Mouse (Mus musculus): ENCODE data around the gene Nup205. TPM values are rescaled to one million over a fixed set of nuclear protein-coding genes. Genes with fewer than 3 reads are reported as not detected.
"Not testable (repeated sequence)": the region's sequence is repeated elsewhere in the genome, so short reads cannot be mapped to it uniquely, and the experiment has no call there.

The Nup205 gene
- polyA plus RNA-seq (2015; fragmentation: Nextera tagmentation; extraction: Ambion mirVana) = 23.1 and 23.6 TPM in 2 replicates

DNA sequence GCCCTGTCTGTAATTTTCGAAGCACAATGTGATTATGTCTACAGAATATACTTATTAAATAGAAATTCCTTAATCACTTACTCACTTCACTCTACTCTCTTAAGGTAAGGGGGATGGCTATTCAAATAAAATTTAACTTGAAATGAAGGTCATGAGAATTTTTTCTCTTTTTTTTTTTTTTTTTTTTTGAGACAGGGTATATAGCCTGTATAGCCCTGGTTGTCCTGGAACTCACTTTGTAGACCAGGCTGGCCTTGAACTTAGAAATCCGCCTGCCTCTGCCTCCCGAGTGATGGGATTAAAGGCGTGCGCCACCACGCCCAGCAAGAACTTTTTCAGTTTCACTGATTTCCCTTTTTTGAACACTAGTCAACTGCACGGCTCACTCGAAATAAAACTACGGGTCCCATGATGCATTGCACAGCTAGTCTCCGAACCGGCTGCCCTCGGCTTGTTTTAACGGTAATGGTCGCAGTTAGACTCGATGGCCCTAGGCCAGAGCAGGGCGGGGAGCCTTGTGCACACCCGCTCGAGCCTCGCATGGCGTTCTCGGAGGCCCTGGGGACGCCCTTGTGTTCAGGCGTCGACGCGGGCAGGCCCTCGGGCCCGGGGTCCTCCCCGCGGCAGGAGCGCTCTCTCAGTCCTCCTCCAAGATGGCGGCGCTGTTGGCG, at the start of gene Nup205:
Gene Nup205, plus strand, starts transcription at position 443 of the 671 bp plus-strand sequence.
- peak within 1 kb of the TSS; percentile 95 for H3K9ac ChIP-seq
- H3K27ac ChIP-seq = peak within 1 kb of the TSS; percentile 99
- ATAC-seq (replicated peaks) = peak; percentile 94

GRCm38 (mm10) chr6:35132806-35133205, 44.4 kb upstream of the Nup205 start:
- peak; percentile 18 for ATAC-seq (replicated peaks)
- peak overlapping the region; percentile 91 for H3K27ac ChIP-seq
- H3K4me3 ChIP-seq = peak overlapping the region; percentile 62
- peak overlapping the region; percentile 74 for H3K4me2 ChIP-seq
- no peaks in the 10 kb centered on the region for H3K36me3 ChIP-seq (replicated peaks)
- no peaks in the 10 kb centered on the region for H3K27me3 ChIP-seq (replicated peaks)
- no peaks in the 10 kb centered on the region for H3K9me3 ChIP-seq
- H3K4me1 ChIP-seq = peaks cover 25% of the 10 kb centered on the region
- WGBS = 2% methylated on average over 11 of the region's 11 CpGs
- H3K9ac ChIP-seq = peak overlapping the region; percentile 62

More for the DNA sequence above, at the start of gene Nup205:
- peak within 1 kb of the TSS; percentile 91 for H3K4me3 ChIP-seq
- H3K4me1 ChIP-seq = peaks cover 16% of the 10 kb centered on the region
- 3% methylated on average over 34 of the region's 34 CpGs for WGBS
- H3K27me3 ChIP-seq (replicated peaks) = no peaks in the 10 kb centered on the region
- H3K9me3 ChIP-seq = no peaks in the 10 kb centered on the region
- H3K36me3 ChIP-seq (replicated peaks) = no peaks in the 10 kb centered on the region
- H3K4me2 ChIP-seq = peak within 1 kb of the TSS; percentile 77

- ATAC-seq (replicated peaks) = peak; percentile 94
- under 1% methylated on average over 25 of the region's 25 CpGs for WGBS
- H3K4me2 ChIP-seq = peak overlapping the region; percentile 74
Measured at GRCm38 (mm10) chr6:35133246-35133578, 44.0 kb upstream of the Nup205 start.

DNA sequence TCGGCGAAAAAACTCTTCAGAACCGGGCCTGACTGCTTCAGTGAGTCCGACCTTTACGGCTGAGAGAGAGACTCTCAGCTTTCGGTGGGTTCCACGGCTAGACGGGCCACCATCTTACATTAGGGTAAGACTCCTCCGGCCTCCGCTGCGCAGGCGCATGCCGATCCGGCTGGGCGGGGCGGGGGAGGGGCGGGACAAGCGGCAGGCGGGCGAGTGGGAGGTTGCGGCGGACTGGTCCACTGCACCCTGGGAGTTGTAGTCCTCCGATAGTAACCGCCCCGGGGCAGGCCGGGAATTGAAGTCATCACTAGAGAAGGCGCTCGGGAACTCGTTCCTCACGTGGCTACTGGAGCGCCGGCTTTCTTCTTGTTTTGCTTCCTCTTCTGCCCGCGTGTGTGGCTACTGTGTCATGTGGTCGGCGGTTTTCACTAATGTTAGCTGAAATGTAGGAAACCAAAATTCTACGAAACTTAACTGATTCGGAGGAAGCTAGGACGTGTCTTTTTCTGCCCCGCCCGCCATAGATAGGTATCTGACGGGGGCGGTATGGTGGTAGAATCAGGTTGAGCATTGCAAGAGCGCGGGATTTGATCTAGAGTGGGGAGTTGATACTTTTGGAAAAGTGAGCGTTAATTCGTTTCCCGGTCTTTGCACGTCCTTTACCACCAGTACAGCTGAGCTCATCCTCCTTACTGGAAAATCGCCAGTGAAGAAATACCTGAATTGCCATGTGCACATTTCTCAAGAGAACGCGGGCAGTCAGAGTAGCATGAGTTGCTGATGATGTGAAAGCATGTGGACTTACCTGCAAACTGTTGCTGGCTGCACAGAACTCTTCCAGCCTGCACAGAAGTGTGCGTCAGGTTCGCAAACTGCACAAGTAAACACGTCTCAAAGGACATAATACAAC, 43.4 kb upstream of the Nup205 start, which contains the start of gene Cnot4:
Gene Cnot4, minus strand, starts transcription at position 146 of the 910 bp plus-strand sequence.
- peak within 1 kb of the TSS; percentile 91 for H3K27ac ChIP-seq
- peaks cover 25% of the 10 kb centered on the region for H3K4me1 ChIP-seq
- H3K9ac ChIP-seq = peak within 1 kb of the TSS; percentile 62
- H3K36me3 ChIP-seq (replicated peaks) = no peaks in the 10 kb centered on the region
- under 1% methylated on average over 55 of the region's 55 CpGs for WGBS
- no peaks in the 10 kb centered on the region for H3K9me3 ChIP-seq
- peak within 1 kb of the TSS; percentile 74 for H3K4me2 ChIP-seq
- peak; percentile 98 for ATAC-seq (replicated peaks)
- no peaks in the 10 kb centered on the region for H3K27me3 ChIP-seq (replicated peaks)
- peak within 1 kb of the TSS; percentile 62 for H3K4me3 ChIP-seq

More at GRCm38 (mm10) chr6:35133246-35133578, 44.0 kb upstream of the Nup205 start:
- no peaks in the 10 kb centered on the region for H3K36me3 ChIP-seq (replicated peaks)
- no peaks in the 10 kb centered on the region for H3K27me3 ChIP-seq (replicated peaks)
- peak overlapping the region; percentile 62 for H3K9ac ChIP-seq
- H3K9me3 ChIP-seq = no peaks in the 10 kb centered on the region
- peak overlapping the region; percentile 62 for H3K4me3 ChIP-seq
- peaks cover 25% of the 10 kb centered on the region for H3K4me1 ChIP-seq
- peak overlapping the region; percentile 91 for H3K27ac ChIP-seq

- peaks cover 25% of the 10 kb centered on the region for H3K4me1 ChIP-seq
- H3K9me3 ChIP-seq = no peaks in the 10 kb centered on the region
- ATAC-seq (replicated peaks) = no peak
- 58% methylated on average over 2 of the region's 2 CpGs for WGBS
- no peak overlapping the region for H3K4me3 ChIP-seq
- H3K9ac ChIP-seq = no peak overlapping the region
- H3K4me2 ChIP-seq = peak overlapping the region; percentile 72; the same call in 1 of the 2 replicates
- no peaks in the 10 kb centered on the region for H3K27me3 ChIP-seq (replicated peaks)
- no peak overlapping the region for H3K27ac ChIP-seq
- no peaks in the 10 kb centered on the region for H3K36me3 ChIP-seq (replicated peaks)
Measured at GRCm38 (mm10) chr6:35134844-35135243, 42.4 kb upstream of the Nup205 start.

DNA sequence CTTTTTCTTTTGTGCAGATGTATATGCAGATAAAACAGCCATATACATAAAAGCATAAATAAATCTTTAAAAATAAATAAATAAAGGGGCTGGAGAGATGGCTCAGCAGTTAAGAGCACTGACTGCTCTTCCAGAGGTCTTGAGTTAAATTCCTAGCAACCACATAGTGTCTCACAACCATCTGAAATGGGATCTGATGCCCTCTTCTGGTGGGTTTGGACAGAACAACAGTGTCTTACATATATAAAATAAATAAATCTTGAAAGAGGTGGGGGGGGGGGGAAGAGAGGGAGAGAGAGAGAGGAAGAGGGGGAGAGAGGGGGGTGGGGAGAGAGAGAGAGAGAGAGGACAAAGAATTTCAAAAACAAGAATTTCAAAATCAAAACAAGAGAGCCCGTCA, 36.9 kb upstream of the Nup205 start:
- no peaks in the 10 kb centered on the region for H3K36me3 ChIP-seq (replicated peaks)
- no peak overlapping the region for H3K9ac ChIP-seq
- no peak overlapping the region for H3K4me2 ChIP-seq
- WGBS = 100% methylated on average over 1 of the region's 1 CpGs
- no peak overlapping the region for H3K27ac ChIP-seq
- H3K9me3 ChIP-seq = no peaks in the 10 kb centered on the region
- H3K4me3 ChIP-seq = no peak overlapping the region
- ATAC-seq (replicated peaks) = no peak
- H3K27me3 ChIP-seq (replicated peaks) = no peaks in the 10 kb centered on the region
- no peaks in the 10 kb centered on the region for H3K4me1 ChIP-seq

DNA sequence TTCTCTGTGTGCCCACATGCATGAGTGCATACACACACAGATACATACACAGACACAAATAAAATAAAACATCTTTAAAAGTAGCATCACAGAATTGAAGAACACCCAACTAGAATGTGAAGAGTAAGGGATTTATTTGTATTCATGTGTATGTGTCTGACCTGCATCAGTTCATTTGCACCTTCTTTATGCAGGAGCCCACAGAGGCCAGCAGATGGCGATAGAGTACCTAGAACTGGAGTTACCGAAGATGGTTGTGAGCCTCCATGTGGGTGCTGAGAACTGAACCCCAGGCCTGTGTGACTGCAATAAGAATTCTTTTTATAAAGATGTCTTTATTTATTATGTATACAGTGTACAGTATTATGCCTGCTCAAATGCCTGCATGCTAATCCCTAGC, 31.7 kb upstream of the Nup205 start:
- no peaks in the 10 kb centered on the region for H3K36me3 ChIP-seq (replicated peaks)
- 91% methylated on average over 2 of the region's 2 CpGs for WGBS

GRCm38 (mm10) chr6:35147726-35148422, 29.3 kb upstream of the Nup205 start:
- Histone ChIP-seq H3K4me1 (no peaks in the 10 kb centered on the region), H3K27ac (no peak overlapping the region), H3K36me3 (replicated peaks) (no peaks in the 10 kb centered on the region), H3K9ac (no peak overlapping the region), H3K27me3 (replicated peaks) (no peaks in the 10 kb centered on the region), H3K4me2 (no peak overlapping the region), H3K4me3 (no peak overlapping the region), H3K9me3 (no peaks in the 10 kb centered on the region)
- 85% methylated on average over 3 of the region's 3 CpGs for WGBS
- no peak for ATAC-seq (replicated peaks)

More for the DNA sequence above, 31.7 kb upstream of the Nup205 start:
- no peaks in the 10 kb centered on the region for H3K27me3 ChIP-seq (replicated peaks)
- H3K4me1 ChIP-seq = no peaks in the 10 kb centered on the region
- H3K9ac ChIP-seq = no peak overlapping the region
- no peak overlapping the region for H3K4me3 ChIP-seq
- no peak for ATAC-seq (replicated peaks)
- no peak overlapping the region for H3K4me2 ChIP-seq
- H3K9me3 ChIP-seq = no peaks in the 10 kb centered on the region
- no peak overlapping the region for H3K27ac ChIP-seq

DNA sequence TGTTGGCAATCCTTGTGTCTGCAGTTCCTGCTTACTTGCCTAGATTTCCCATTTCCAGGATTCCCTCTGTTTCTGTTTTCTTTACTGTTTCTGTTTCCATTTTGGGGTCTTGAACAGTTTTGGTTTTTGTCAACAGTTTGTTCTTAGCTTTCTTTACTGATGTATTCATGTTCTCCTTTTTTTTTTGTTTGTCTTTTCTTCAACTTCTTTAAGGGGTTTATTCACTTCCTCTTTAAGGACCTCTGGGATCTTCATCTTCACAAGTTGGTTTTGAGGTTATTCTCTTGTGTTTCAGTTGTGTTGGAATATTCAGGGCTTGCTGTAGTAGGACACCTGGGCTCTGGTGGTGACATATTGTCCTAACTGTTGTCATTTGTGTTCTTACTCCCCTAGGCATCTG, 22.7 kb upstream of the Nup205 start:
- H3K27me3 ChIP-seq (replicated peaks) = no peaks in the 10 kb centered on the region
- H3K9ac ChIP-seq = no peak overlapping the region
- no peak for ATAC-seq (replicated peaks)
- H3K4me2 ChIP-seq = no peak overlapping the region
- H3K4me1 ChIP-seq = no peaks in the 10 kb centered on the region
- no peak overlapping the region for H3K27ac ChIP-seq
- no peaks in the 10 kb centered on the region for H3K36me3 ChIP-seq (replicated peaks)
- H3K9me3 ChIP-seq = no peaks in the 10 kb centered on the region
- no peak overlapping the region for H3K4me3 ChIP-seq

DNA sequence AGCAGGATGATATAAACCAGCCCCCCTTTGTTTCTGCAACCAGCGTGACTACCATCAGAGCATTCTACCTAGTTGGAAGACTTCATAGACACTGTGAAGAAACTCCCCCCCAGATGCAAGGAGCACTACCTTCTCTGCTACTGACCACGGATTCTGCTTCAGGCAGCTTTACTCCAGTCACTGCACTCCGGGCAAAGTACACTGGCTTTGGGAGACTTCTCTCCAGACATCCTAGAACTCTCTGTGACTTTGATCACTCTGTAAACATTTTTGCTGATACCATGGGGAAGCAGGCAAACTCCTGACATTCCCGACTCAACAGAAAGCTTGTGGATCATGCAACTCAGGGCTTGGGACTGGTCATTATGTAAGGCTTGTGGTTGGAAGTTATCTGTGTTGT, 8.0 kb upstream of the Nup205 start:
- H3K9me3 ChIP-seq = no peaks in the 10 kb centered on the region
- H3K4me2 ChIP-seq = no peak overlapping the region
- no peak overlapping the region for H3K9ac ChIP-seq
- no peak overlapping the region for H3K27ac ChIP-seq
- H3K4me1 ChIP-seq = no peaks in the 10 kb centered on the region
- 83% methylated on average over 4 of the region's 4 CpGs for WGBS
- no peaks in the 10 kb centered on the region for H3K36me3 ChIP-seq (replicated peaks)
- no peaks in the 10 kb centered on the region for H3K27me3 ChIP-seq (replicated peaks)
- no peak overlapping the region for H3K4me3 ChIP-seq
- no peak for ATAC-seq (replicated peaks)

DNA sequence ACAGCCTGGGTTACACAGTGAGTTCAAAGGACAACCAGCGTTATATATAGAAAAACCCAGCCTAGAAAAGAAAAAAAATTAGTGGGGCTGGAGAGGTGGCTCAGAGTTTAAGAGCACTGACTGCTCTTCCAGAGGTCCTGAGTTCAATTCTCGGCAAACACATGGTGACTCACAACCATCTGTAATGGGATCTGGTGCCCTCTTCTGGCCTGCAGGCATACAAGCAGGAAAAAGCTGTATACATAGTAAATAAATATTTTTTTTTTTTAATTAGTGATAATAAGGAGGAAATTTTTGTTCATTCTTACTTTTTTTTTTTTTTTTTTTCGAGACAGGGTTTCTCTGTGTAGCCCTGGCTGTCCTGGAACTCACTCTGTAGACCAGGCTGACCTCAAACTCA, 5.2 kb upstream of the Nup205 start:
- H3K27ac ChIP-seq; H3K4me1 ChIP-seq; H3K4me3 ChIP-seq; ATAC-seq (replicated peaks); H3K36me3 ChIP-seq (replicated peaks); H3K27me3 ChIP-seq (replicated peaks); H3K9me3 ChIP-seq; H3K9ac ChIP-seq; H3K4me2 ChIP-seq: not testable (repeated sequence)
- 62% methylated on average over 3 of the region's 3 CpGs for whole genome bisulfite sequencing

DNA sequence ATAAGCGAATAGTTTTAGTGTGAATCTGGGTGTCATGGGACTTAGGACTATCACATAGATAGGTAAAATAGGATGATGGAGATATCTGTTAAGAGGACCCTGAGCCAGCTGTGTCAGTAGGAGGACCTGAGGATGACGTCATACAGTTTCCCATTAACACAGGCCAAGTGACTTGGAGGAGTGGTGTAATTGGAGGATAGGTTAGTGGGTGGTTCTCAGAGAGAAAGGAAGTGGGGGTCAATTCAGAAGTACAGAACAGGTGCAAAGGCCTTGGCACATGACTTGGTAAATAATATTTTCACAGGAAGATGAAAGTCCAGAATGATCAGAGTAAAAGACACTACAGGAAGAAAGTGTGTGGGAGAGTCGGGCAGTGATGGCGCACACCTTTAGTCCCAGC, 4.0 kb upstream of the Nup205 start:
- H3K4me2 ChIP-seq = no peak overlapping the region
- H3K27ac ChIP-seq = no peak overlapping the region
- no peaks in the 10 kb centered on the region for H3K27me3 ChIP-seq (replicated peaks)
- H3K4me1 ChIP-seq = peaks cover 2% of the 10 kb centered on the region
- 90% methylated on average over 4 of the region's 4 CpGs for WGBS
- no peaks in the 10 kb centered on the region for H3K36me3 ChIP-seq (replicated peaks)
- H3K9me3 ChIP-seq = no peaks in the 10 kb centered on the region
- ATAC-seq (replicated peaks) = no peak
- H3K4me3 ChIP-seq = no peak overlapping the region
- no peak overlapping the region for H3K9ac ChIP-seq
